Mouse (Mus musculus) C2C12 (cell line): ENCODE results near the gene Bco2. TPM values are rescaled to one million over a fixed set of nuclear protein-coding genes. Genes with fewer than 3 reads are reported as not detected.

Source experiments
- H3K27me3 ChIP-seq: one replicate; pipeline ENCODE4 v1.6.1; 2011; ENCODE audit not compliant: control insufficient read depth, insufficient read depth, insufficient read length
- H3K36me3 ChIP-seq: one replicate; pipeline ENCODE4 v1.6.1; 2011; ENCODE audit not compliant: control insufficient read depth, insufficient read depth
- H3K4me3 ChIP-seq: one replicate; pipeline ENCODE4 v1.5.1; 2011; ENCODE audit warnings: mild to moderate bottlenecking, control low read depth; ENCODE audit not compliant: poor library complexity, insufficient read depth, severe bottlenecking
- H3K79me2 ChIP-seq: one replicate; pipeline ENCODE4 v1.6.1; 2011; ENCODE audit not compliant: control insufficient read depth, insufficient read depth
- H3K79me3 ChIP-seq: one replicate; pipeline ENCODE4 v1.6.1; 2011; ENCODE audit warnings: low read depth, control low read depth
- H3ac ChIP-seq: one replicate; pipeline ENCODE3; 2011; ENCODE audit warnings: low read depth; ENCODE audit not compliant: control insufficient read depth, insufficient read length
- CEBPB ChIP-seq: IDR thresholded peaks from one replicate; pipeline ENCODE4 v1.6.1; 2011; ENCODE audit warnings: low read depth, mild to moderate bottlenecking, control low read depth, moderate library complexity
- CTCF ChIP-seq: IDR thresholded peaks from one replicate; pipeline ENCODE4 v1.5.1; 2011; ENCODE audit not compliant: control insufficient read depth, insufficient read depth, insufficient read length
- FOSL1 ChIP-seq: IDR thresholded peaks from one replicate; pipeline ENCODE4 v1.8.0; 2011; ENCODE audit warnings: mild to moderate bottlenecking, low read length; ENCODE audit not compliant: poor library complexity, insufficient read depth, severe bottlenecking
- MAX ChIP-seq: IDR thresholded peaks from one replicate; pipeline ENCODE4 v1.6.1; 2011; ENCODE audit warnings: mild to moderate bottlenecking, control low read depth
- MYOD1 ChIP-seq: IDR thresholded peaks from one replicate; pipeline ENCODE4 v1.6.1; 2011; ENCODE audit warnings: low read depth; ENCODE audit not compliant: control insufficient read depth, insufficient read length
- MYOG ChIP-seq: IDR thresholded peaks from one replicate; pipeline ENCODE4 v1.6.1; 2011; ENCODE audit not compliant: control insufficient read depth, insufficient read length; ENCODE audit errors: extremely low read depth
- USF1 ChIP-seq: IDR thresholded peaks from one replicate; pipeline ENCODE4 v1.6.1; 2011; ENCODE audit warnings: low read depth, mild to moderate bottlenecking, control low read depth, moderate library complexity
- polyA plus RNA-seq: library from polyadenylated mRNA; unstranded; fragments of >200 nt; fragmentation: generic; extraction: Trizol; gene quantifications from one replicate; pipeline ENCODE4 v1.2.1, GENCODE M21; 2012; ENCODE audit warnings: missing spikeins

Gene Bco2
- polyA plus RNA-seq, 1 experiment = 0.02 TPM

GRCm38 (mm10) chr9:50553547-50553946 lies 1.4 kb downstream of the Bco2 start:
- Histone ChIP-seq H3K27me3 (no peaks in the 10 kb centered on the region), H3ac (no peak overlapping the region), H3K4me3 (no peak overlapping the region), H3K79me2 (no peaks in the 10 kb centered on the region), H3K79me3 (no peaks in the 10 kb centered on the region), H3K36me3 (no peaks in the 10 kb centered on the region)
- TF ChIP-seq MYOD1 (no peak), CEBPB (no peak), USF1 (no peak), MYOG (no peak), MAX (no peak), FOSL1 (no peak), CTCF (no peak)

GRCm38 (mm10) chr9:50552206-50552605 lies 2.8 kb downstream of the Bco2 start:
- no peaks in the 10 kb centered on the region for H3K79me2 ChIP-seq

GRCm38 (mm10) chr9:50548936-50549335 lies 6.0 kb downstream of the Bco2 start:
- no peak for TF ChIP-seq CEBPB
- no peak for TF ChIP-seq MYOD1
- no peak for TF ChIP-seq CTCF
- no peak for TF ChIP-seq MAX
- TF ChIP-seq FOSL1 = no peak
- no peak for TF ChIP-seq USF1
- TF ChIP-seq MYOG = no peak
- Histone ChIP-seq H3K79me2 (no peaks in the 10 kb centered on the region), H3K4me3 (no peak overlapping the region), H3ac (no peak overlapping the region), H3K79me3 (no peaks in the 10 kb centered on the region), H3K27me3 (no peaks in the 10 kb centered on the region), H3K36me3 (no peaks in the 10 kb centered on the region)

More at GRCm38 (mm10) chr9:50552206-50552605, 2.8 kb downstream of the Bco2 start:
- Histone ChIP-seq H3K27me3 (no peaks in the 10 kb centered on the region), H3ac (no peak overlapping the region), H3K4me3 (no peak overlapping the region), H3K79me3 (no peaks in the 10 kb centered on the region), H3K36me3 (no peaks in the 10 kb centered on the region)
- TF ChIP-seq CEBPB = no peak
- TF ChIP-seq MAX = no peak
- TF ChIP-seq MYOG = no peak
- no peak for TF ChIP-seq USF1
- TF ChIP-seq MYOD1 = no peak
- no peak for TF ChIP-seq FOSL1

- no peaks in the 10 kb centered on the region for H3K79me2 ChIP-seq
- no peaks in the 10 kb centered on the region for H3K27me3 ChIP-seq
- H3K4me3 ChIP-seq = no peak overlapping the region
- no peak overlapping the region for H3ac ChIP-seq
- no peaks in the 10 kb centered on the region for H3K36me3 ChIP-seq
- no peaks in the 10 kb centered on the region for H3K79me3 ChIP-seq
- TF ChIP-seq USF1 (no peak), MYOD1 (no peak), CTCF (no peak), MYOG (no peak), CEBPB (no peak), MAX (no peak), FOSL1 (no peak)
Observed at GRCm38 (mm10) chr9:50547859-50548478, 7.0 kb downstream of the Bco2 start.

GRCm38 (mm10) chr9:50542401-50542800 lies 12.6 kb downstream of the Bco2 start:
- no peak for TF ChIP-seq MYOG
- no peak for TF ChIP-seq MYOD1
- TF ChIP-seq CTCF = no peak
- no peak for TF ChIP-seq MAX
- no peak for TF ChIP-seq FOSL1
- TF ChIP-seq USF1 = no peak
- TF ChIP-seq CEBPB = no peak
- Histone ChIP-seq H3K79me2 (no peaks in the 10 kb centered on the region), H3K36me3 (no peaks in the 10 kb centered on the region), H3ac (no peak overlapping the region), H3K4me3 (no peak overlapping the region), H3K79me3 (no peaks in the 10 kb centered on the region), H3K27me3 (no peaks in the 10 kb centered on the region)

- H3K4me3 ChIP-seq = no peak overlapping the region
- no peaks in the 10 kb centered on the region for H3K79me2 ChIP-seq
- TF ChIP-seq MYOD1 (no peak), CEBPB (no peak), MYOG (no peak), USF1 (no peak), FOSL1 (no peak), CTCF (no peak), MAX (no peak)
- H3K27me3 ChIP-seq = no peaks in the 10 kb centered on the region
- no peak overlapping the region for H3ac ChIP-seq
- H3K79me3 ChIP-seq = no peaks in the 10 kb centered on the region
- H3K36me3 ChIP-seq = no peaks in the 10 kb centered on the region
Observed at GRCm38 (mm10) chr9:50540170-50540569, 14.8 kb downstream of the Bco2 start.
